Mouse (Mus musculus): ENCODE data around the gene Slc26a9. TPM values are rescaled to one million over a fixed set of nuclear protein-coding genes. Genes with fewer than 3 reads are reported as not detected.
A peak's percentile ranks its signal among the peaks of the same experiment; 100 is the strongest.

Slc26a9 gene
- total RNA-seq (2021) (not detected), polyA plus RNA-seq (2012; rRNA removed) (0.03 and 0.08 TPM in 2 replicates)
- long read RNA-seq: 0 reads

DNA sequence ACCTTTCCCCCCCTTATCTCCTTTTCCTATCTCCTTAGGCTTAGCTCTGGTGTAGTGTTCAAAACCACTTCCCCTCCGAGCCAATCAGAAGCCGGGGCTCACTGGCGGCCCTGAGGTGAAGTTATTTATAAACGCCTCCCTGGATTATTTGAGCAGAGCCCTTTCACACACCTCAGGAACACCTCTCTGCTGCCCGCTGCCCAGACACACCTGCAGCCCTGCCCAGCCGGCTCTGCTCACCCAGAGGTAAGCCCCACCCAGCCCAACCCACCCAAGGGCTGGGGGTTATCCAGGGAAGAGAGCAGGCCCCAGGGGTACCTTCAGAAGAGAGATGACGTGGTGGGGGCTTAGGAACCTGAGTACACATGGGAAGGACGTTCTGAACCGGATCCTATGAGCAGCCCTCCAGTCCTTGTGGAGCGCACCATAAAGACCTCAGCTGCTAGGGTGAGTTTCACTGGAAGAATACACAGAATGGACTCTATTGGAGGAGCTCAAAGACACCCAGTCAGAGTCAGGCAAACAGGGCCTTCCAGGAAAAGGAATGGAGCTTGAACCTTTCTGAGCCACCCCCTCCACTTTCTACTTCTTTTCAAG, at the start of gene Slc26a9:
Slc26a9 (plus strand) TSS at position 155 of the 597 bp plus-strand sequence.
- intact Hi-C loops (cut with DNase I): no loop called here
- WGBS: 82% methylated on average over 10 of the region's 10 CpGs
- no peak within 1 kb of the TSS for H3K27ac ChIP-seq
- H3K27me3 ChIP-seq (ENCODE audit: control insufficient read depth, insufficient read depth, low read length): no peaks in the 10 kb centered on the region
- no peaks in the 10 kb centered on the region for H3K4me1 ChIP-seq (ENCODE audit: control insufficient read depth, insufficient read depth, low read length)
- H3K36me3 ChIP-seq (ENCODE audit: control insufficient read depth, insufficient read depth, low read length): no peaks in the 10 kb centered on the region
- TF ChIP-seq POLR2A (IDR thresholded peaks at IDR 0.05; ENCODE audit: insufficient read depth, low read depth, low read length): no peak
- no peak for TF ChIP-seq CTCF (IDR thresholded peaks at IDR 0.05)
- TF ChIP-seq EP300 (IDR thresholded peaks at IDR 0.05; ENCODE audit: insufficient read depth, low read depth, low read length): no peak
- no peak within 1 kb of the TSS for H3K4me3 ChIP-seq
- no peak for DNase-seq
- no peak within 1 kb of the TSS for H3K9ac ChIP-seq (ENCODE audit: low read depth, low read length)
- H3K79me2 ChIP-seq (replicated peaks; ENCODE audit: control insufficient read depth, insufficient read depth, low read length): no peaks in the 10 kb centered on the region

- TF ChIP-seq CTCF (IDR thresholded peaks at IDR 0.05): no peak
- no peak for TF ChIP-seq EP300 (IDR thresholded peaks at IDR 0.05; ENCODE audit: insufficient read depth, low read depth, low read length)
- TF ChIP-seq POLR2A (IDR thresholded peaks at IDR 0.05; ENCODE audit: insufficient read depth, low read depth, low read length): no peak
- no peaks in the 10 kb centered on the region for H3K36me3 ChIP-seq (ENCODE audit: control insufficient read depth, insufficient read depth, low read length)
- DNase-seq: no peak
- no peaks in the 10 kb centered on the region for H3K79me2 ChIP-seq (replicated peaks; ENCODE audit: control insufficient read depth, insufficient read depth, low read length)
- no peaks in the 10 kb centered on the region for H3K27me3 ChIP-seq (ENCODE audit: control insufficient read depth, insufficient read depth, low read length)
- no peak overlapping the region for H3K4me3 ChIP-seq
- intact Hi-C loops (cut with DNase I): no loop called here
- H3K9ac ChIP-seq (ENCODE audit: low read depth, low read length): no peak overlapping the region
- H3K4me1 ChIP-seq (ENCODE audit: control insufficient read depth, insufficient read depth, low read length): peaks cover 1% of the 10 kb centered on the region; the same call in 1 of the 2 replicates
- H3K27ac ChIP-seq: no peak overlapping the region
- WGBS: 50% methylated on average over 2 of the region's 2 CpGs
Observed at GRCm38 (mm10) chr1:131695308-131695707, 48.5 kb upstream of the Slc26a9 start.

DNA sequence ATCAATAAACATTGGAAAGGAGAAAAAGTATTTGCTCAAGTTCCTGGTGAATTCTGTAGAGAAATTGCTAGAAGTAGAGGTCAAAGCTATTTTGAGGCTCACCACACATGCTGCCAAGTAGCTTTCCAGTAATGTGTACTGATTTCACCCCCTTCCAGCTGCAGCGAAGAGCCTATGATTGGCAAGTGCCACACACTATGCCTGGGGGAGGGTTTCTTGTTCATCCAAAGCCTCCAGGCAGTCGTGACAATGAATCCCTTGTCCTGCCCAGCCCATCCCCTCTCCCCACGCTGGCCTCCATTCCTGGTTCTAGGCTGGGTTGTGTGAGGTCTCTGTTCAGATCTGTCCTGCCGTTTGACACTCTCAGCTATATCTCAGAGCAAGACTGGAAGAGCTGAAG, 47.5 kb upstream of the Slc26a9 start:
- Histone ChIP-seq H3K27ac (no peak overlapping the region), H3K4me1 (ENCODE audit: control insufficient read depth, insufficient read depth, low read length) (peaks cover 1% of the 10 kb centered on the region; the same call in 1 of the 2 replicates), H3K36me3 (ENCODE audit: control insufficient read depth, insufficient read depth, low read length) (no peaks in the 10 kb centered on the region), H3K9ac (ENCODE audit: low read depth, low read length) (no peak overlapping the region), H3K4me3 (no peak overlapping the region), H3K79me2 (replicated peaks; ENCODE audit: control insufficient read depth, insufficient read depth, low read length) (no peaks in the 10 kb centered on the region), H3K27me3 (ENCODE audit: control insufficient read depth, insufficient read depth, low read length) (no peaks in the 10 kb centered on the region)
- intact Hi-C loops (cut with DNase I): no loop called here
- no peak for TF ChIP-seq EP300 (IDR thresholded peaks at IDR 0.05; ENCODE audit: insufficient read depth, low read depth, low read length)
- TF ChIP-seq POLR2A (IDR thresholded peaks at IDR 0.05; ENCODE audit: insufficient read depth, low read depth, low read length): no peak
- no peak for TF ChIP-seq CTCF (IDR thresholded peaks at IDR 0.05)
- WGBS: 29% methylated on average over 4 of the region's 4 CpGs
- peak in 1 of 2 experiments; percentile 18 for DNase-seq

GRCm38 (mm10) chr1:131698770-131699169, 45.1 kb upstream of the Slc26a9 start:
- Histone ChIP-seq H3K4me3 (no peak overlapping the region), H3K4me1 (ENCODE audit: control insufficient read depth, insufficient read depth, low read length) (peaks cover 1% of the 10 kb centered on the region; the same call in 1 of the 2 replicates), H3K9ac (ENCODE audit: low read depth, low read length) (no peak overlapping the region), H3K27me3 (ENCODE audit: control insufficient read depth, insufficient read depth, low read length) (no peaks in the 10 kb centered on the region), H3K27ac (no peak overlapping the region), H3K36me3 (ENCODE audit: control insufficient read depth, insufficient read depth, low read length) (no peaks in the 10 kb centered on the region), H3K79me2 (replicated peaks; ENCODE audit: control insufficient read depth, insufficient read depth, low read length) (no peaks in the 10 kb centered on the region)
- TF ChIP-seq CTCF (IDR thresholded peaks at IDR 0.05): no peak
- TF ChIP-seq POLR2A (IDR thresholded peaks at IDR 0.05; ENCODE audit: insufficient read depth, low read depth, low read length): no peak
- TF ChIP-seq EP300 (IDR thresholded peaks at IDR 0.05; ENCODE audit: insufficient read depth, low read depth, low read length): no peak
- DNase-seq: no peak
- 93% methylated on average over 3 of the region's 3 CpGs for WGBS
- intact Hi-C loops (cut with DNase I): no loop called here

GRCm38 (mm10) chr1:131699642-131700041, 44.2 kb upstream of the Slc26a9 start:
- Histone ChIP-seq H3K4me1 (ENCODE audit: control insufficient read depth, insufficient read depth, low read length) (peaks cover 1% of the 10 kb centered on the region; the same call in 1 of the 2 replicates), H3K79me2 (replicated peaks; ENCODE audit: control insufficient read depth, insufficient read depth, low read length) (no peaks in the 10 kb centered on the region), H3K27me3 (ENCODE audit: control insufficient read depth, insufficient read depth, low read length) (no peaks in the 10 kb centered on the region), H3K4me3 (no peak overlapping the region), H3K27ac (no peak overlapping the region), H3K9ac (ENCODE audit: low read depth, low read length) (no peak overlapping the region), H3K36me3 (ENCODE audit: control insufficient read depth, insufficient read depth, low read length) (no peaks in the 10 kb centered on the region)
- intact Hi-C loops (cut with DNase I): no loop called here
- 66% methylated on average over 4 of the region's 4 CpGs for WGBS
- no peak for DNase-seq
- TF ChIP-seq EP300 (IDR thresholded peaks at IDR 0.05; ENCODE audit: insufficient read depth, low read depth, low read length) (no peak), POLR2A (IDR thresholded peaks at IDR 0.05; ENCODE audit: insufficient read depth, low read depth, low read length) (no peak), CTCF (IDR thresholded peaks at IDR 0.05) (no peak)

GRCm38 (mm10) chr1:131700447-131700846, 43.4 kb upstream of the Slc26a9 start:
- Histone ChIP-seq H3K79me2 (replicated peaks; ENCODE audit: control insufficient read depth, insufficient read depth, low read length) (no peaks in the 10 kb centered on the region), H3K9ac (ENCODE audit: low read depth, low read length) (no peak overlapping the region), H3K36me3 (ENCODE audit: control insufficient read depth, insufficient read depth, low read length) (no peaks in the 10 kb centered on the region), H3K27ac (no peak overlapping the region), H3K4me3 (no peak overlapping the region), H3K27me3 (ENCODE audit: control insufficient read depth, insufficient read depth, low read length) (no peaks in the 10 kb centered on the region), H3K4me1 (ENCODE audit: control insufficient read depth, insufficient read depth, low read length) (peaks cover 1% of the 10 kb centered on the region; the same call in 1 of the 2 replicates)
- intact Hi-C loops (cut with DNase I): no loop called here
- WGBS: 49% methylated on average over 5 of the region's 5 CpGs
- TF ChIP-seq EP300 (IDR thresholded peaks at IDR 0.05; ENCODE audit: insufficient read depth, low read depth, low read length) (no peak), CTCF (IDR thresholded peaks at IDR 0.05) (no peak)
- no peak for DNase-seq
